Mouse (Mus musculus) left cerebral cortex, adult 9 months (tissue): ENCODE data around the gene Tor2a.

ENCODE experiments used
- DNase-seq, 2 experiments: peaks; one replicate each; pipeline ENCODE4 v3.0.0; 2022; ENCODE audit warnings: low spot score in 2 of 2

Tor2a gene

DNA sequence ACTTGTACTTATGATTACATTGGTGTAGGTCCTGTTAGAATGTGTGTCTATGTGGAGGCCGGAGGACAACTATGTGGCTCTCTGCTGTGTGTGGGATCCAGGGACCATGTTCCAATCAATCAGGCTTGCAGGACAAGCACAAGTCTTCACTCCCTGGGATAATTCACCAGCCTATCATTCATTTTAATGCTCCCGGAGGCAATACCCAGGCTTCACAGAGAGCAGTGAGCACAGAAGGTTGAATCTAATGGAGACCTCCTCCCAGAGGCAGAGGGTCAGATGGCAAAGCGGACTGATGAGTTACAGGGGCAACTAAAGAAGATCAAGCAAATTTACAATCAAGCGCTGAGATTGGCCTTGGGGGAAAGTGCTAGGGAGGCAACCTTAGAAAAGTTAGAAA is 27.5 kb upstream of the Tor2a start:
- no peak for DNase-seq

DNA sequence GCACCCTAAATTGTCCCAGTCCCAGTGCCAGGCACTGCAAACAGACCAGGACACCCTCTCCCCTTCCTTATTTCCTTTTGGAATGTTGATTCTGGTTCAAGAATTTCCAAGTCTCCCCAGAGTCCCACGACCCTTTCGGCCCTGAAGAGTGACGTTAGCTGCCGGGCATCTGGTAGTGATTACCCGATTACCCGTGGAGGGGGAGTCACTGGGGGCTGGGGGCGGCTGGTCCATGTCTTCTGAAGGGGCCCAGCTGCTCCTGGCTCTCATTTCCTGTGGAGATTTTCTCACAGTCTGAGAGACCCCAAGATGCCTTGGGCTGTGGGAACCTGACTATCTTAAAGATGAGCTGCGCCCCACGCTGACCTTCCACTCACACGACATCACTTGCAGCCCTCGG is 26.2 kb upstream of the Tor2a start:
- DNase-seq = no peak

GRCm38 (mm10) chr2:32731911-32732310 is 25.1 kb upstream of the Tor2a start:
- no peak for DNase-seq

- no peak for DNase-seq
Observed at GRCm38 (mm10) chr2:32732695-32733094, 24.3 kb upstream of the Tor2a start.

DNA sequence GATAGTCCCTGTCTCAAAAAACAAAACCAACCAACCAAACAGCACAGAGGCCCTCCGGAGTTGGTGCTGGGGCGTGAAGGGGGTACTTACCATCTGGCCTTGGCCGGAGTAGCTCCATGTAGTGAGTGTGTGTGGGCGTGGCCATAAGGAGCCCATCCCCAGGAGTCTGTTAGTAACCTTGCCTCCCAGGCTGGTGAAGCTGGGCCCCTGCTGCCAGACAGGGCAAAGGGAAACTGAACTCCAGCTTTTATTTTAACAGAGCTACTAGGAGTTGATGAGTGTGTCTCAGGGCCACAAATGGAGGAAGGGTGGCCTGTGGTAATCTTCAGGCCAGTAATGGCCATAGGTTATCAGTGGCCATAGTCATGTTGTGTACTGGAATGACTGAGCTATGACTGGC is 22.6 kb upstream of the Tor2a start:
- DNase-seq = no peak

- DNase-seq = no peak
Observed at GRCm38 (mm10) chr2:32734933-32735332, 22.1 kb upstream of the Tor2a start.

DNA sequence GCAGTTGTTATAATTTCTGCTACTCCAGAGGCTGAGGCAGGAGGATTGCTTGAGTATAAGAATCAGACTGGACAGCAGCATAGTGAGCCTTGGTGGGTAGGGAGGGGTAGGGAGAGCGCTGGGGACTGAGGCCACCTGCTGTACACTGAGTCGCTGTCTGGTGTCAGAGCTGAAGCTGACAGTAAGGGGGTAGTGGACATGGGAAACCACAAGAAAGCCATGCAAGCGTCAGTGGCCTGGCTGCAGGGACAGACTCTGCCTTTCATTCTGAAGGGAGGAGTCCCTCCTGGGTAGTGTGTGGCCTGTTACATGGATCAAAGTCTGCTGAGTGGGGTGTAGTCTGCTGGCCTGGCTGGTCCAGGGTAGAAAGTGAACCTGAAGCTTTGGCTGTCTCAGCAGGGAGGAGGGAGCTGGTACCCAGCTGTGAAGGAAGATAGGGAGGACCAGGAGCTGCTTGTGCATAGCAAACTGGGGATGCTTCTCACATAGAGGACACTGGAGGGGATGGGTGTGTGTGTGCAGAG is 20.7 kb upstream of the Tor2a start:
- no peak for DNase-seq

DNA sequence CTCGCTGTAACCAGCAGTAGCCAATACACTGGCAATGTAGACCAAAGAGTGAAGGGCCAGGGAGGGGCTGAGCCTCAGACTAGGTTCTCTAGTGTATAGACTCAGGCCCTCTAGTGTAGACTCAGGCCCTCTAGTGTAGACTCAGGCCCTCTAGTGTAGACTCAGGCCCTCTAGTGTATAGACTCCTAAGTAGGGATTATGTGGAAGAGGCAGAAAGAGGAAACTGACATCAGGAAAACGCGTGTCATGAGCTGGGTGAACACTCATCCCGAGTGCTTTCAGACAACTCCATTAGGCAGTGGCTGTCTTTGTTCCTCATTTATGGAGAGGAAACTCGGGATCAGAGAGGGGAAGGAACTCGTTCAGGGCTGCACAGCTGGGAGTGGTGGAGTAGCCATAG is 20.0 kb upstream of the Tor2a start:
- no peak for DNase-seq

DNA sequence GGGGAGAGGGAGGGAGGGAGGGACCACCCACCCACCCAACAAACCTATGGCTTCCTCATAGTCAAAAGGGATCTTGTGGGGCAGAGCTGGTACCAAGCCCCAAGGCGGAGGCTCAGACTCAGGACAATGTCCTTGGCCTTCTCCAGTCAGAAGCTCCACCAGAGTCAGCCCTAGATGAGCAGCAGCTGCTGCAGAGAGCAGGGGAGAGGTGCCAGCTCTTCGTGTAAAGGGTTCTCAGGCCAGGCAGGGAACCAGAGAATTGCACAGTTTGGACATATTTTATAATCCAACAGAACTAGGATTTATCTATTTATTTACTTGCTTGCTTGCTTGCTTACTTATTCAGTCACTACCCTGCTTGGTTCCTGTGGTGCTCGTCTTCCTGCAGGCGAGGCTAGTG is 17.7 kb upstream of the Tor2a start:
- DNase-seq = no peak

- DNase-seq = no peak
Observed at GRCm38 (mm10) chr2:32740916-32741272, 16.1 kb upstream of the Tor2a start, which contains the start of gene 6330409D20Rik. TSS of gene 6330409D20Rik (minus strand) at chr2:32741016.

DNA sequence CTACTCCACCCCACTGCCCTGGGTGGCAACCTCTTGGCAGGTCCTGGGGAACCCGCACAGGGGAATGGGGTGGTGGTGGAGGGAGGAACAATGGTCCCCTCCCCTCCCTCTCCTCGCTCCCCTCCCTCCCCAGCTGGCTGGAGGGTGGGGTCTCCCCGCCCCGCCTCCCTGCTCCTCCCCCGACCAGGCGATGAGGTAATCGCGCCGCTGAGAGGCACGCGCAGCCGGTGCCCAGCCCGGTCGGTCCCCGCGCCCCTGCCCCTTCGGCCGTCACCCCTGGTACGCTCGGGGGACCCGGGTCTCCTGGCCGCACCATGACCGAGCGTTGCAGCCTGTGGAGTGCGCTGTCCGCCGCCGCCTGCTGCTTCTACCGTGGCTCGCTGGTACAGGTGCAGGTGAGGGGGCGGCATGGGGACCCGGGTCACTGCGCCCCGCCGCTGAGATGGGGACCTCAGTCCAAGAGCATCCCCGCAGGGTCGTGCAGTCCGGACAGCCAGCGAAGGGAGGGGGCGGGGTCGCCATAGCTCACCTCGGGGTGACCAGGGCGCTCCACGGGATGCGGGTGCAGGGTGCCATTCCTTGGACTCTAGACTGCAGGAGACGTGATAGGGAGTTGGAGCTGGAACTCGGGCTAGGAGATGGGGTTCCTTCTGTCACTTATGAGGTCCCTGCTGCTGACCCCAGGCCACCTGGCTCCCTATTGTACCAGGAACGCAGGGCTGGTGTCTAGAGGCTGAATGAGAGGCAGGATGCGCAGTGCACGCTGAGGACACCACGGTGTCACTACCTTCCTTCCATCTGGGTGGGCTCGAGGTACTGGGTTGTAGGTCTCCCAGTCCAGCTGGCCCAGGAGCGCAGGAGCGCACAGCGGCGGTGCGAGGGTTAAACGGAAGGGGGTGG is 15.5 kb upstream of the Tor2a start:
- peak in 1 of 2 experiments; percentile 59 for DNase-seq

GRCm38 (mm10) chr2:32742173-32742531 is 14.9 kb upstream of the Tor2a start:
- peak; percentile 64 to 84 for DNase-seq

DNA sequence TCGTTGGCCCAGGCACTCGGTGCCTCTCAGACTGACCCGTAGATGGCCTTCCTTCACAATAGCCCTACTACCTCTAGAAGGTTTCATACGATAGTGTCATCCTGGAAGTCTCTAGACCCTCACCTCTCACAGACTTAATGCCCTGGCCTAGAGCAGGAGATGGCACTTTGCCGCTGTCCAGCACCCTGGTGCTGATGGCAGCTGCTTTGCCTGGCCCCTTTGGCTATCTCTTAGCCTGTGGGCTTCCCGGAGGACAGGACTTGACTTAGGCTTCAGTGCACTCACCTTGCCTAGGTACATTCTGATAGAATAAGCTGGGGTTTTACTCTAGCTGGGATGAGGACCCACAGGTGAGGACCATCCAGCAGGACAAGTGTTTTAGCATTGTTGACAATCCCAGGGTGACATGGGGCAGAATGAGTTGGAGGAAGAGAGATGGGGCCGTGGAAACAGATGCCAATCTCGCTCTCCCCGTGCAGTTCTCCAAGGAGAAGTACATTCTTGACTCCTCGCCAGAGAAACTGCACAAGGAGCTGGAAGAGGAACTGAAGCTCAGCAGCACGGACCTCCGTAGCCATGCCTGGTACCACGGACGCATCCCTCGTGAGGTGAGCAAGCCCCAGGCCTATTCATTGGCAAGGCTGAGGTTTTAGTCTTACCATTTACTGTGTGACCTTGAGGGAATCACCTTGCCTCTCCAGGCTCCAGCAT is 12.6 kb upstream of the Tor2a start:
- DNase-seq = no peak

DNA sequence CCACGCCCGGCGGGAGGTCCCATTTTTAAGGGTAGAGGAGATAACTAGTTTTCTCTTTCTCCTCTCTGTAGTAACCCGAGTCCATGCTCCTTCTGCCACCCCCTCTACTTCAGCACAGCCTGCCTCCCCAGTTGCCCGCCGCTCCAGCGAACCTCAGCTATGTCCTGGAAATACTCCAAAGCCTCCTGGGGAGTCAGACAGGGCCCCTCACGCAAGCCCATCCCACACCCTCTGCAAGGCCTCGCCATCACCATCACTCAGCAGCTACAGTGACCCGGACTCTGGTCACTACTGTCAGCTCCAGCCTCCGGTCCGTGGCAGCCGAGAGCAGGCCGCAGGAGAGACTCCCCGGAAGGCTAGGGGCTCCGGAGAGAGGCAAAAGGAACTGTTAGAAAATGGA is 8.0 kb upstream of the Tor2a start:
- no peak for DNase-seq

DNA sequence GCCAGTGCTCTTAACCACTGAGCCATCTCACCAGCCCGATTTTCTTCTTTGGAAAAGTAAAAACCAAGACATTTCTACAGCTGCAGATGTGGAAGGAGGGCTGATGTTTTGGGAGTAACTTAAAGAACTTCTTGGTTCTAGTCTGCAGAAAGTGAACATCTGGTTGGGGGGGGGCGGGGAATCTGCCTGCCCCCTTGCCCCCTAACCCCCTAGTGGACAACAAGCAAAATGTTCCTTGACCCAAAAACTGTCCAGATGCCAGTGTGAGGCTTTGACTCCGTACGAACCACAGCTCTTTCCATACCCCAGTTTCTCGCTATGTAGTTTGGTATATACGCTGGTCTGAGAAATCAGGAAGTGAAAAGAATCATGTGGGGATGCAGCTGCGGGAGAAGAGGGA is 6.8 kb upstream of the Tor2a start:
- no peak for DNase-seq

GRCm38 (mm10) chr2:32750887-32751664 is 6.0 kb upstream of the Tor2a start:
- no peak for DNase-seq

GRCm38 (mm10) chr2:32751665-32752033 is 5.4 kb upstream of the Tor2a start:
- no peak for DNase-seq

DNA sequence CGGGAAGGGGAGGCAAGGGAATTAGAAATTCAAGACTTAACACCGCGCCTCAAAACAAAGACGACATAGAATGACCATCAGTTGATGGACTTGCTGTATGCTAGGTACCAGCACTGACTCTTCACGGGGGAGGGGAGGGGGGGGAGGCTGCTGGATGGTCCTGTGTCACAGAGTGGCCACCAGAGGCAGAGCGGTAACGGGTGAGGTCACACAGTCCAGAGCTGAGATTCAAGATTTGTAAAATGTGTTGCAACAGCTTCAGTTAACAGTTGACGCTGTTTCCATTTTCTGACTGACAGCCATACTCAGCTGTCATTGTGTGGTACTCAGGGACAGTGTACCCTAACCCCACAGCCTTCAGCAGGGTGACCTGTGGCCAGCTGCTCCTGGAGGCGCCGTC is 4.9 kb upstream of the Tor2a start:
- no peak for DNase-seq

GRCm38 (mm10) chr2:32756674-32757055 is 369 bp upstream of the Tor2a start:
- DNase-seq = no peak

GRCm38 (mm10) chr2:32758503-32758902 is 1.5 kb downstream of the Tor2a start:
- DNase-seq = no peak

DNA sequence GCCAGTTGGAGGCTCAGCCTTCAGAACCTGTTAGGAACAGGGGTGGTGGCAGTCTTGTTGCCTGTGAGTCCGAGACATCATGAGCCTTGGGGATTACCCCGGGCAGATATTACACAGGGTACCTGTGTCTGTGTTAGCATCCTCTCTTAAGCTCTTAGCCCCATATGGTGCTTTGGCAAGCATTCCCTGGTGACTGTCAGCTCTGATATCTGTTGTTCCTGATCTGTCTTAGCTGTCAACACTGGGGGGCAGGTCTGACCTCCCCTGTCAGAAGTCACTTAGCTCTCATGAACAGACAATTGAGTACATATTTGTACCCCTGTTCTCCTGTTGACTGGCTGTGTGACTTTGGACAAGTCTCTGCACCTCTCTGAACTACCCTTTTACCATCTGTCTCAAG is 2.0 kb downstream of the Tor2a start:
- DNase-seq = no peak

GRCm38 (mm10) chr2:32761361-32761760 is 4.3 kb downstream of the Tor2a start:
- DNase-seq = no peak
